Mouse (Mus musculus): ENCODE measurements around the gene Gpr107. TPM values are rescaled to one million over a fixed set of nuclear protein-coding genes. Genes with fewer than 3 reads are reported as not detected.

The Gpr107 gene
- polyA plus RNA-seq, 1 experiment = 27.9 TPM

- TF ChIP-seq CTCF (IDR thresholded peaks at IDR 0.05; ENCODE audit: control insufficient read depth, insufficient read depth, low read length) (no peak), POLR2A (IDR thresholded peaks at IDR 0.05; ENCODE audit: borderline replicate concordance, control insufficient read depth, low read depth, low read length) (no peak)
- 50% methylated on average over 1 of the region's 1 CpGs for WGBS
- no peak overlapping the region for H3K4me3 ChIP-seq (replicated peaks; ENCODE audit: control insufficient read depth, low read depth, low read length)
- no peaks in the 10 kb centered on the region for H3K4me1 ChIP-seq (ENCODE audit: control insufficient read depth, insufficient read depth, low read length)
- no peak overlapping the region for H3K27ac ChIP-seq (ENCODE audit: control insufficient read depth, insufficient read depth, low read depth, low read length, poor library complexity)
Measured at GRCm38 (mm10) chr2:31228768-31229311, 76.7 kb downstream of the Gpr107 start.

GRCm38 (mm10) chr2:31239203-31239696 is 87.1 kb downstream of the Gpr107 start:
- TF ChIP-seq CTCF (IDR thresholded peaks at IDR 0.05; ENCODE audit: control insufficient read depth, insufficient read depth, low read length) = no peak; the same call in 1 of the 2 replicates
- TF ChIP-seq POLR2A (IDR thresholded peaks at IDR 0.05; ENCODE audit: borderline replicate concordance, control insufficient read depth, low read depth, low read length) = no peak
- peak overlapping the region; percentile 49 for H3K27ac ChIP-seq (ENCODE audit: control insufficient read depth, insufficient read depth, low read depth, low read length, poor library complexity)
- WGBS = 1% methylated on average over 23 of the region's 23 CpGs

GRCm38 (mm10) chr2:31239833-31240232 is 87.7 kb downstream of the Gpr107 start:
- no peak overlapping the region for H3K27ac ChIP-seq (ENCODE audit: control insufficient read depth, insufficient read depth, low read depth, low read length, poor library complexity)
- no peak overlapping the region for H3K4me3 ChIP-seq (replicated peaks; ENCODE audit: control insufficient read depth, low read depth, low read length)
- no peaks in the 10 kb centered on the region for H3K4me1 ChIP-seq (ENCODE audit: control insufficient read depth, insufficient read depth, low read length)
- 79% methylated on average over 6 of the region's 6 CpGs for WGBS
- TF ChIP-seq CTCF (IDR thresholded peaks at IDR 0.05; ENCODE audit: control insufficient read depth, insufficient read depth, low read length) = no peak
- TF ChIP-seq POLR2A (IDR thresholded peaks at IDR 0.05; ENCODE audit: borderline replicate concordance, control insufficient read depth, low read depth, low read length) = no peak

More at GRCm38 (mm10) chr2:31239203-31239696, 87.1 kb downstream of the Gpr107 start:
- peak overlapping the region; percentile 77 for H3K4me3 ChIP-seq (replicated peaks; ENCODE audit: control insufficient read depth, low read depth, low read length)
- H3K4me1 ChIP-seq (ENCODE audit: control insufficient read depth, insufficient read depth, low read length) = no peaks in the 10 kb centered on the region

GRCm38 (mm10) chr2:31241639-31242038 is 89.5 kb downstream of the Gpr107 start:
- H3K4me3 ChIP-seq (replicated peaks; ENCODE audit: control insufficient read depth, low read depth, low read length) = no peak overlapping the region
- H3K27ac ChIP-seq (ENCODE audit: control insufficient read depth, insufficient read depth, low read depth, low read length, poor library complexity) = no peak overlapping the region
- 38% methylated on average over 7 of the region's 7 CpGs for WGBS
- H3K4me1 ChIP-seq (ENCODE audit: control insufficient read depth, insufficient read depth, low read length) = no peaks in the 10 kb centered on the region
- TF ChIP-seq POLR2A (IDR thresholded peaks at IDR 0.05; ENCODE audit: borderline replicate concordance, control insufficient read depth, low read depth, low read length) = no peak
- TF ChIP-seq CTCF (IDR thresholded peaks at IDR 0.05; ENCODE audit: control insufficient read depth, insufficient read depth, low read length) = no peak

- H3K4me3 ChIP-seq (replicated peaks; ENCODE audit: control insufficient read depth, low read depth, low read length) = no peak overlapping the region
- no peaks in the 10 kb centered on the region for H3K4me1 ChIP-seq (ENCODE audit: control insufficient read depth, insufficient read depth, low read length)
- TF ChIP-seq CTCF (IDR thresholded peaks at IDR 0.05; ENCODE audit: control insufficient read depth, insufficient read depth, low read length) (no peak), POLR2A (IDR thresholded peaks at IDR 0.05; ENCODE audit: borderline replicate concordance, control insufficient read depth, low read depth, low read length) (no peak)
- no peak overlapping the region for H3K27ac ChIP-seq (ENCODE audit: control insufficient read depth, insufficient read depth, low read depth, low read length, poor library complexity)
- WGBS = 78% methylated on average over 8 of the region's 8 CpGs
Measured at GRCm38 (mm10) chr2:31244216-31244615, 92.1 kb downstream of the Gpr107 start.

GRCm38 (mm10) chr2:31245051-31245450 is 92.9 kb downstream of the Gpr107 start:
- H3K27ac ChIP-seq (ENCODE audit: control insufficient read depth, insufficient read depth, low read depth, low read length, poor library complexity) = no peak overlapping the region
- TF ChIP-seq CTCF (IDR thresholded peaks at IDR 0.05; ENCODE audit: control insufficient read depth, insufficient read depth, low read length) (no peak), POLR2A (IDR thresholded peaks at IDR 0.05; ENCODE audit: borderline replicate concordance, control insufficient read depth, low read depth, low read length) (no peak)
- H3K4me3 ChIP-seq (replicated peaks; ENCODE audit: control insufficient read depth, low read depth, low read length) = no peak overlapping the region
- WGBS = 45% methylated on average over 5 of the region's 5 CpGs
- H3K4me1 ChIP-seq (ENCODE audit: control insufficient read depth, insufficient read depth, low read length) = no peaks in the 10 kb centered on the region

GRCm38 (mm10) chr2:31245491-31246141 is 93.5 kb downstream of the Gpr107 start, which contains the start of gene Ncs1:
Ncs1 (plus strand) TSS chr2:31245823.
- Histone ChIP-seq H3K4me1 (ENCODE audit: control insufficient read depth, insufficient read depth, low read length) (no peaks in the 10 kb centered on the region), H3K4me3 (replicated peaks; ENCODE audit: control insufficient read depth, low read depth, low read length) (no peak within 1 kb of the TSS), H3K27ac (ENCODE audit: control insufficient read depth, insufficient read depth, low read depth, low read length, poor library complexity) (no peak within 1 kb of the TSS; the same call in 1 of the 2 replicates)
- WGBS = 1% methylated on average over 87 of the region's 89 CpGs
- TF ChIP-seq POLR2A (IDR thresholded peaks at IDR 0.05; ENCODE audit: borderline replicate concordance, control insufficient read depth, low read depth, low read length) = no peak
- TF ChIP-seq CTCF (IDR thresholded peaks at IDR 0.05; ENCODE audit: control insufficient read depth, insufficient read depth, low read length) = no peak

GRCm38 (mm10) chr2:31246251-31246971 is 94.3 kb downstream of the Gpr107 start:
- Histone ChIP-seq H3K4me1 (ENCODE audit: control insufficient read depth, insufficient read depth, low read length) (no peaks in the 10 kb centered on the region), H3K4me3 (replicated peaks; ENCODE audit: control insufficient read depth, low read depth, low read length) (no peak overlapping the region), H3K27ac (ENCODE audit: control insufficient read depth, insufficient read depth, low read depth, low read length, poor library complexity) (no peak overlapping the region)
- WGBS = 3% methylated on average over 41 of the region's 41 CpGs
- TF ChIP-seq POLR2A (IDR thresholded peaks at IDR 0.05; ENCODE audit: borderline replicate concordance, control insufficient read depth, low read depth, low read length) (no peak), CTCF (IDR thresholded peaks at IDR 0.05; ENCODE audit: control insufficient read depth, insufficient read depth, low read length) (no peak)

All from bone marrow, adult 2 months (tissue).